Mouse (Mus musculus): ENCODE measurements at regions not wholly inside any gene's neighbourhood (a gene's known extent, or its start where the extent isn't known, plus 50 kb on each side); places are given as distances from the start of the nearest gene placed in this dataset.

DNA sequence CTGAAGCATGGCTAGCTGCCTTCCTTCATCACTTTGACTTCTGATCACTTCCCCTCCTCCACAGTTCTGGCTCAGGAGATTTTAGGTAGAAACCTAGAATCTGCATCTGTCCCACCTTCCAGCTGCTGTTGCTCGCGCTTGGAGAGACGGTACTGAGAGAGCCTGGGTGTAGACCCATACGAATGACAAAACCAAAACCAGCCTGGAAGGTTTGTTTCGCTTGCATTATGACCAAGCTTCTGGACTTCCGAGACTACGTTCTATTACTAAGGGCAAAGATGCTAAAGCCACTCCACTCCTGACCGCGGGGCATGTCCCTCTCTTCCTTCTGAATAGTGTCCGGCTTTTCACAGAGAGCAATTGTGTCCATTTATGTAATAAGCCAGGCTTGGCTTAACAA, 180.9 kb downstream of the Tmem26 start:
- TF ChIP-seq CTCF (IDR thresholded peaks at IDR 0.05; ENCODE audit: borderline replicate concordance, extremely low read depth, insufficient read depth, insufficient read length) (no peak), POLR2A (IDR thresholded peaks at IDR 0.05; ENCODE audit: borderline replicate concordance, extremely low read depth, insufficient read depth, insufficient read length, poor library complexity, severe bottlenecking) (no peak)
